Mouse (Mus musculus) stomach, embryonic 15.5 days (tissue): Measurements from ENCODE around the gene Pdcl2. TPM values are rescaled to one million over a fixed set of nuclear protein-coding genes. Genes with fewer than 3 reads are reported as not detected.

Experiments used
- ATAC-seq: fragments of 200-750 bp; cut with Nextera tagmentation; 2 replicates; pipeline ENCODE4 v1.8.0; 2017; ENCODE audit warnings: low read depth, moderate number of reproducible peaks, moderate TSS enrichment; ENCODE audit not compliant: insufficient read depth, low FRiP score
- H3K27ac ChIP-seq: fragments of 300-500 bp; sonication (generic); 2 replicates; pipeline ENCODE4 v1.5.1; 2015; ENCODE audit warnings: mild to moderate bottlenecking, inconsistent platforms
- H3K27me3 ChIP-seq: fragments of 300-500 bp; sonication (generic); replicated peaks from 2 replicates; pipeline ENCODE4 v1.6.1; 2015; ENCODE audit warnings: inconsistent platforms
- H3K36me3 ChIP-seq: fragments of 300-500 bp; sonication (generic); 2 replicates; pipeline ENCODE4 v1.6.1; 2015; ENCODE audit warnings: inconsistent platforms
- H3K4me1 ChIP-seq: fragments of 300-500 bp; sonication (generic); 2 replicates; pipeline ENCODE4 v1.6.1; 2015; ENCODE audit warnings: inconsistent platforms
- H3K4me2 ChIP-seq: fragments of 300-500 bp; sonication (generic); 2 replicates; pipeline ENCODE4 v1.6.1; 2015; ENCODE audit warnings: mild to moderate bottlenecking, inconsistent platforms
- H3K4me3 ChIP-seq: fragments of 300-500 bp; sonication (generic); replicated peaks from 2 replicates; pipeline ENCODE4 v1.5.1; 2015; ENCODE audit warnings: inconsistent platforms
- H3K9ac ChIP-seq: fragments of 300-500 bp; sonication (generic); 2 replicates; pipeline ENCODE4 v1.6.1; 2015; ENCODE audit warnings: inconsistent platforms
- H3K9me3 ChIP-seq: fragments of 300-500 bp; sonication (generic); 2 replicates; pipeline ENCODE4 v1.6.1; 2016; ENCODE audit warnings: inconsistent platforms
- WGBS: fragments of 180-500 bp; shearing (Covaris S2); methylation state at CpG from one replicate; pipeline ENCODE4 v1.1.7; 2015; 5-methylcytosine and 5-hydroxymethylcytosine counted together
- polyA plus RNA-seq: library from polyadenylated mRNA; unstranded; fragments of >200 nt; fragmentation: Nextera tagmentation; extraction: Ambion mirVana; gene quantifications from 2 replicates; pipeline ENCODE4 v1.2.1, GENCODE M21; 2015

Pdcl2 gene
- polyA plus RNA-seq, 1 experiment from 2014 or later = not detected

- Histone ChIP-seq H3K4me1 (no peaks in the 10 kb centered on the region), H3K9ac (no peak overlapping the region), H3K27ac (no peak overlapping the region), H3K36me3 (no peaks in the 10 kb centered on the region), H3K4me3 (no peak overlapping the region), H3K27me3 (no peaks in the 10 kb centered on the region), H3K9me3 (no peaks in the 10 kb centered on the region), H3K4me2 (no peak overlapping the region)
- WGBS = 78% methylated on average over 8 of the region's 8 CpGs
- ATAC-seq = no peak
These were observed 41.7 kb downstream of the Pdcl2 start for GRCm38 (mm10) chr5:76289234-76289691.

- no peak overlapping the region for H3K9ac ChIP-seq
- H3K27ac ChIP-seq = no peak overlapping the region
- WGBS = 87% methylated on average over 3 of the region's 3 CpGs
- H3K27me3 ChIP-seq = no peaks in the 10 kb centered on the region
- H3K36me3 ChIP-seq = no peaks in the 10 kb centered on the region
- H3K9me3 ChIP-seq = no peaks in the 10 kb centered on the region
- H3K4me2 ChIP-seq = no peak overlapping the region
- H3K4me3 ChIP-seq = no peak overlapping the region
- ATAC-seq = no peak
- H3K4me1 ChIP-seq = no peaks in the 10 kb centered on the region
These were observed 42.7 kb downstream of the Pdcl2 start for GRCm38 (mm10) chr5:76288256-76288655.

GRCm38 (mm10) chr5:76287062-76287461 lies 43.9 kb downstream of the Pdcl2 start:
- Histone ChIP-seq H3K4me1 (no peaks in the 10 kb centered on the region), H3K9ac (no peak overlapping the region), H3K27me3 (no peaks in the 10 kb centered on the region), H3K4me3 (no peak overlapping the region), H3K9me3 (no peaks in the 10 kb centered on the region), H3K36me3 (no peaks in the 10 kb centered on the region), H3K27ac (no peak overlapping the region), H3K4me2 (no peak overlapping the region)
- no peak for ATAC-seq
- whole genome bisulfite sequencing = 75% methylated on average over 5 of the region's 5 CpGs

- H3K4me2 ChIP-seq = no peak overlapping the region
- H3K27ac ChIP-seq = no peak overlapping the region
- no peak overlapping the region for H3K4me3 ChIP-seq
- H3K9me3 ChIP-seq = no peaks in the 10 kb centered on the region
- no peaks in the 10 kb centered on the region for H3K36me3 ChIP-seq
- H3K9ac ChIP-seq = no peak overlapping the region
- no peaks in the 10 kb centered on the region for H3K27me3 ChIP-seq
- ATAC-seq = no peak
- H3K4me1 ChIP-seq = no peaks in the 10 kb centered on the region
- 74% methylated on average over 4 of the region's 4 CpGs for WGBS
These were observed 45.3 kb downstream of the Pdcl2 start for GRCm38 (mm10) chr5:76285699-76286098.

GRCm38 (mm10) chr5:76283890-76284289 lies 47.1 kb downstream of the Pdcl2 start:
- 74% methylated on average over 1 of the region's 1 CpGs for WGBS

GRCm38 (mm10) chr5:76274977-76275376 lies 56.0 kb downstream of the Pdcl2 start:
- H3K36me3 ChIP-seq = no peaks in the 10 kb centered on the region; the same call in 1 of the 2 replicates
- 61% methylated on average over 4 of the region's 4 CpGs for WGBS
- no peak overlapping the region for H3K4me3 ChIP-seq
- no peak overlapping the region for H3K9ac ChIP-seq
- H3K27me3 ChIP-seq = no peaks in the 10 kb centered on the region
- H3K27ac ChIP-seq = no peak overlapping the region
- no peaks in the 10 kb centered on the region for H3K9me3 ChIP-seq
- ATAC-seq = no peak
- H3K4me2 ChIP-seq = no peak overlapping the region
- H3K4me1 ChIP-seq = no peaks in the 10 kb centered on the region

More at GRCm38 (mm10) chr5:76283890-76284289, 47.1 kb downstream of the Pdcl2 start:
- Histone ChIP-seq H3K9ac (no peak overlapping the region), H3K36me3 (no peaks in the 10 kb centered on the region), H3K4me1 (no peaks in the 10 kb centered on the region), H3K4me3 (no peak overlapping the region), H3K27ac (no peak overlapping the region), H3K9me3 (no peaks in the 10 kb centered on the region), H3K27me3 (no peaks in the 10 kb centered on the region), H3K4me2 (no peak overlapping the region)
- no peak for ATAC-seq

Other genes with a start within 250 kb of the Pdcl2 start
- gene Srd5a3, start 190.9 kb downstream of the Pdcl2 start, polyA plus RNA-seq = 38.0 and 41.1 TPM in 2 replicates
- gene Tmem165, start 147.3 kb downstream of the Pdcl2 start, polyA plus RNA-seq = 98.1 and 99.0 TPM in 2 replicates
- gene Clock, start 26.4 kb downstream of the Pdcl2 start, polyA plus RNA-seq = 13.5 and 13.7 TPM in 2 replicates
- 0.17 and 0.54 TPM in 2 replicates for gene Nmu, start 32.6 kb upstream of the Pdcl2 start, polyA plus RNA-seq
- gene Gm7271, start 152.9 kb upstream of the Pdcl2 start, polyA plus RNA-seq = not detected in 2 replicates
- 26.5 and 31.8 TPM in 2 replicates for gene Exoc1, start 198.2 kb upstream of the Pdcl2 start, polyA plus RNA-seq